Mouse (Mus musculus): ENCODE measurements around the gene Gm20458.

The Gm20458 gene

GRCm38 (mm10) chr2:164449341-164450042, 11.3 kb upstream of the Gm20458 start:
- ATAC-seq (ENCODE audit: insufficient number of reproducible peaks, low FRiP score, low TSS enrichment), result no peak

- ATAC-seq (ENCODE audit: insufficient number of reproducible peaks, low FRiP score, low TSS enrichment), result no peak
Observed at GRCm38 (mm10) chr2:164452000-164452676, 8.6 kb upstream of the Gm20458 start.

GRCm38 (mm10) chr2:164453047-164453757, 7.6 kb upstream of the Gm20458 start:
- no peak for ATAC-seq (ENCODE audit: insufficient number of reproducible peaks, low FRiP score, low TSS enrichment)

- ATAC-seq (ENCODE audit: insufficient number of reproducible peaks, low FRiP score, low TSS enrichment), result no peak
Observed at GRCm38 (mm10) chr2:164453887-164454500, 6.8 kb upstream of the Gm20458 start.

GRCm38 (mm10) chr2:164454846-164455245, 5.9 kb upstream of the Gm20458 start:
- no peak for ATAC-seq (ENCODE audit: insufficient number of reproducible peaks, low FRiP score, low TSS enrichment)

- no peak for ATAC-seq (ENCODE audit: insufficient number of reproducible peaks, low FRiP score, low TSS enrichment)
Observed at GRCm38 (mm10) chr2:164455421-164456190, 5.2 kb upstream of the Gm20458 start.

- no peak for ATAC-seq (ENCODE audit: insufficient number of reproducible peaks, low FRiP score, low TSS enrichment)
Observed at GRCm38 (mm10) chr2:164456413-164456812, 4.4 kb upstream of the Gm20458 start.

GRCm38 (mm10) chr2:164456864-164457300, 3.9 kb upstream of the Gm20458 start, which contains the start of gene Sys1:
Gene Sys1 (plus strand): TSS chr2:164456964.
- no peak for ATAC-seq (ENCODE audit: insufficient number of reproducible peaks, low FRiP score, low TSS enrichment)

- ATAC-seq (ENCODE audit: insufficient number of reproducible peaks, low FRiP score, low TSS enrichment), result no peak
Observed at GRCm38 (mm10) chr2:164457942-164458341, 2.8 kb upstream of the Gm20458 start.

GRCm38 (mm10) chr2:164458535-164458934, 2.2 kb upstream of the Gm20458 start:
- ATAC-seq (ENCODE audit: insufficient number of reproducible peaks, low FRiP score, low TSS enrichment), result no peak

GRCm38 (mm10) chr2:164465161-164465560, 4.4 kb downstream of the Gm20458 start:
- no peak for ATAC-seq (ENCODE audit: insufficient number of reproducible peaks, low FRiP score, low TSS enrichment)

GRCm38 (mm10) chr2:164466787-164467186, 6.0 kb downstream of the Gm20458 start:
- ATAC-seq (ENCODE audit: insufficient number of reproducible peaks, low FRiP score, low TSS enrichment), result no peak

- ATAC-seq (ENCODE audit: insufficient number of reproducible peaks, low FRiP score, low TSS enrichment), result no peak
Observed at GRCm38 (mm10) chr2:164470254-164470653, 9.5 kb downstream of the Gm20458 start.

- no peak for ATAC-seq (ENCODE audit: insufficient number of reproducible peaks, low FRiP score, low TSS enrichment)
Observed at GRCm38 (mm10) chr2:164473624-164474023, 12.9 kb downstream of the Gm20458 start, which contains the start of gene Trp53tg5. Gene Trp53tg5 (minus strand): TSS chr2:164473724.

- peak; percentile 11 for ATAC-seq (ENCODE audit: insufficient number of reproducible peaks, low FRiP score, low TSS enrichment)
Observed at GRCm38 (mm10) chr2:164485681-164486257, 25.0 kb downstream of the Gm20458 start, which contains the start of gene Dbndd2. Gene Dbndd2 (plus strand): TSS chr2:164486106.

GRCm38 (mm10) chr2:164486258-164487114, 25.7 kb downstream of the Gm20458 start:
- ATAC-seq (ENCODE audit: insufficient number of reproducible peaks, low FRiP score, low TSS enrichment), result peak; percentile 69

- 0 out of 2 replicates have a peak, but pooled peaks have one; percentile 12 for ATAC-seq (ENCODE audit: insufficient number of reproducible peaks, low FRiP score, low TSS enrichment)
Observed at GRCm38 (mm10) chr2:164487115-164487527, 26.4 kb downstream of the Gm20458 start.

GRCm38 (mm10) chr2:164487812-164488211, 27.0 kb downstream of the Gm20458 start:
- ATAC-seq (ENCODE audit: insufficient number of reproducible peaks, low FRiP score, low TSS enrichment), result peak; percentile 56; the same call in 1 of the 2 replicates
